Mouse (Mus musculus): ENCODE data around the gene Adamts12. TPM values are rescaled to one million over a fixed set of nuclear protein-coding genes. Genes with fewer than 3 reads are reported as not detected.
A peak's percentile ranks its signal among the peaks of the same experiment; 100 is the strongest.

Adamts12 gene
- polyA plus RNA-seq, 1 experiment from 2014 or later: 4.8 TPM

DNA sequence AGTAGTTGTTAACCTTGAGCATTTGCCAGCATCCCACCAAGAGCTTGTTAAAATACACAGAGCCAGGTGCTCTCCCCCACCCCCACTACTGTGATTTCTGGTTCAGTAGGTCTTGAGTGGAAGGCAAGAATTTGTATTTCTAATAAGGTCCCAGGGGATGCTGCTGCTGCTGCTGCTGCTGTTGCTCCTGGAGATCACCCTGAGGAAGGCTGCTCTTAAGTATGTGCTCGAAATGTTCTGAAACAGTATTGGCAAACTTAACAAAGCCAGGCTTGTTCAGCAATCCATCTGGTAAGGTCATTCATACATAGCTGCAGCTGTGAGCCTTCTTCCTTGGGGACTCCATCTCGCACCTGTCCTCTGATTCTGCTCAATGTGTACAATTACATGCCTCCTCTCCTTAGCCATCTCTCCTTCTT is 115.2 kb downstream of the Adamts12 start:
- Histone ChIP-seq H3K4me1 (peaks cover 36% of the 10 kb centered on the region), H3K9ac (no peak overlapping the region), H3K4me3 (no peak overlapping the region), H3K27ac (0 out of 2 replicates have a peak overlapping the region, but pooled peaks have one; percentile 23), H3K27me3 (no peaks in the 10 kb centered on the region), H3K36me3 (no peaks in the 10 kb centered on the region), H3K9me3 (no peaks in the 10 kb centered on the region), H3K4me2 (replicated peaks) (no peak overlapping the region)
- peak; percentile 93 for ATAC-seq (ENCODE audit: low FRiP score, low read depth)
- WGBS: 23% methylated on average over 2 of the region's 2 CpGs

GRCm38 (mm10) chr15:11186711-11187110 is 122.1 kb downstream of the Adamts12 start:
- H3K36me3 ChIP-seq: no peaks in the 10 kb centered on the region
- H3K4me2 ChIP-seq (replicated peaks): no peak overlapping the region
- no peaks in the 10 kb centered on the region for H3K9me3 ChIP-seq
- H3K4me1 ChIP-seq: no peaks in the 10 kb centered on the region
- H3K27me3 ChIP-seq: no peaks in the 10 kb centered on the region
- no peak overlapping the region for H3K27ac ChIP-seq
- no peak overlapping the region for H3K9ac ChIP-seq
- H3K4me3 ChIP-seq: no peak overlapping the region
- ATAC-seq (ENCODE audit: low FRiP score, low read depth): no peak
- WGBS: 70% methylated on average over 4 of the region's 4 CpGs

GRCm38 (mm10) chr15:11190447-11190846 is 125.9 kb downstream of the Adamts12 start:
- no peak overlapping the region for H3K9ac ChIP-seq
- H3K27me3 ChIP-seq: no peaks in the 10 kb centered on the region
- 90% methylated on average over 4 of the region's 4 CpGs for WGBS
- no peak for ATAC-seq (ENCODE audit: low FRiP score, low read depth)
- no peaks in the 10 kb centered on the region for H3K36me3 ChIP-seq
- H3K4me2 ChIP-seq (replicated peaks): no peak overlapping the region
- no peak overlapping the region for H3K4me3 ChIP-seq
- no peak overlapping the region for H3K27ac ChIP-seq
- no peaks in the 10 kb centered on the region for H3K4me1 ChIP-seq
- H3K9me3 ChIP-seq: no peaks in the 10 kb centered on the region

GRCm38 (mm10) chr15:11192762-11193161 is 128.2 kb downstream of the Adamts12 start:
- no peak overlapping the region for H3K4me3 ChIP-seq
- 80% methylated on average over 2 of the region's 2 CpGs for WGBS
- H3K4me1 ChIP-seq: 0 out of 2 replicates have a peak, but pooled peaks cover 3% of the 10 kb centered on the region
- no peak overlapping the region for H3K4me2 ChIP-seq (replicated peaks)
- ATAC-seq (ENCODE audit: low FRiP score, low read depth): no peak
- no peaks in the 10 kb centered on the region for H3K9me3 ChIP-seq
- H3K9ac ChIP-seq: no peak overlapping the region
- H3K27me3 ChIP-seq: no peaks in the 10 kb centered on the region
- no peak overlapping the region for H3K27ac ChIP-seq
- no peaks in the 10 kb centered on the region for H3K36me3 ChIP-seq

DNA sequence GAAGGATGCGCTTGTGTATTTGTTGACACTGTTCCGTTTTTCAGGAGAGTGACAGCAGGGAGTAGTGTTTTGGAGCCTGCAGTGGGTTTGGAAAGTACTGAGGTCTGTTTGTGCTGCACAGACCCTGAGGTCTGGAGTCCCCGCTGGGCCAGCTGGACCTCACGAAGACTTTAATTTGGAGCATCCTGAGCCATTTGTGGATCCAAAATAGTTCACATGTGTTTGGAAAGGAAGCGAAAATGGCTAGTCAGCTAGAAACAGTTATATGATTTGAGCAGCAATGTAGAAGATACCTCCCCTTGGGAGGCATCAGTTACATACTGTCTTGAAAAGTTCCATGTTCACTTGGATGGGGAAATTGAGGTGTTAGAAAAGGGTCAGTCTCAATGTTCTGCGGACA is 132.5 kb downstream of the Adamts12 start:
- Histone ChIP-seq H3K9ac (no peak overlapping the region), H3K4me3 (no peak overlapping the region), H3K27ac (no peak overlapping the region), H3K36me3 (no peaks in the 10 kb centered on the region), H3K27me3 (no peaks in the 10 kb centered on the region), H3K9me3 (no peaks in the 10 kb centered on the region), H3K4me1 (0 out of 2 replicates have a peak, but pooled peaks cover 3% of the 10 kb centered on the region), H3K4me2 (replicated peaks) (no peak overlapping the region)
- ATAC-seq (ENCODE audit: low FRiP score, low read depth): no peak
- WGBS: 66% methylated on average over 6 of the region's 6 CpGs

GRCm38 (mm10) chr15:11198246-11198795 is 133.7 kb downstream of the Adamts12 start:
- Histone ChIP-seq H3K27ac (no peak overlapping the region), H3K36me3 (no peaks in the 10 kb centered on the region), H3K4me1 (0 out of 2 replicates have a peak, but pooled peaks cover 3% of the 10 kb centered on the region), H3K4me2 (replicated peaks) (no peak overlapping the region), H3K27me3 (no peaks in the 10 kb centered on the region), H3K9ac (no peak overlapping the region), H3K9me3 (no peaks in the 10 kb centered on the region), H3K4me3 (no peak overlapping the region)
- no peak for ATAC-seq (ENCODE audit: low FRiP score, low read depth)
- 84% methylated on average over 7 of the region's 7 CpGs for WGBS

GRCm38 (mm10) chr15:11203084-11203483 is 138.5 kb downstream of the Adamts12 start:
- Histone ChIP-seq H3K4me2 (replicated peaks) (no peak overlapping the region), H3K36me3 (no peaks in the 10 kb centered on the region), H3K9ac (no peak overlapping the region), H3K4me1 (no peaks in the 10 kb centered on the region), H3K27ac (no peak overlapping the region; the same call in 1 of the 2 replicates), H3K9me3 (no peaks in the 10 kb centered on the region), H3K27me3 (no peaks in the 10 kb centered on the region), H3K4me3 (no peak overlapping the region)
- WGBS: 68% methylated on average over 6 of the region's 6 CpGs
- no peak for ATAC-seq (ENCODE audit: low FRiP score, low read depth)

- H3K27me3 ChIP-seq: no peaks in the 10 kb centered on the region
- no peak overlapping the region for H3K9ac ChIP-seq
- no peak for ATAC-seq (ENCODE audit: low FRiP score, low read depth)
Measured at GRCm38 (mm10) chr15:11204934-11205333, 140.3 kb downstream of the Adamts12 start.

DNA sequence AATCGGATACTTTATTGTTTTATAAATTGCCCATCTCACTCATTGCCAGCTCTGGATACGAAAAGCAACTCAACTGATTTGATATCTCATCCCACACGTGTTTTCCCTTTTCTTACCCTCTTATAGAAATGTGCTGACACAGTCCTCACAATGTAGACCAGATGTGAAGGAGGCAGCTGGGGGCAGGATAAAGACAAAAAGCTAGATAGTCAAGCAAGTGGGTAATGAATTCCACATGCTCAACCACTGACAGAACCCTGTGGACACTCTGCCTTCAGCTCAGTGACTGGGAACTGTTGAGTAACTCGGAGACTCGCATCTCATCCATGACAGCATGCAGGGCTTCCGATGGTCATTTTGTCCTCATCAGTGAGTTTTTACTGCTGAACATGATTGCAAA is 146.4 kb downstream of the Adamts12 start:
- H3K4me1 ChIP-seq: peaks cover 14% of the 10 kb centered on the region
- no peak overlapping the region for H3K4me3 ChIP-seq
- H3K4me2 ChIP-seq (replicated peaks): no peak overlapping the region
- H3K27me3 ChIP-seq: no peaks in the 10 kb centered on the region
- H3K36me3 ChIP-seq: no peaks in the 10 kb centered on the region
- WGBS: 36% methylated on average over 6 of the region's 6 CpGs
- H3K27ac ChIP-seq: no peak overlapping the region
- no peak overlapping the region for H3K9ac ChIP-seq
- peak; percentile 92 for ATAC-seq (ENCODE audit: low FRiP score, low read depth)
- no peaks in the 10 kb centered on the region for H3K9me3 ChIP-seq

More at GRCm38 (mm10) chr15:11204934-11205333, 140.3 kb downstream of the Adamts12 start:
- Histone ChIP-seq H3K4me1 (no peaks in the 10 kb centered on the region), H3K9me3 (no peaks in the 10 kb centered on the region), H3K27ac (no peak overlapping the region), H3K4me3 (no peak overlapping the region), H3K4me2 (replicated peaks) (no peak overlapping the region), H3K36me3 (no peaks in the 10 kb centered on the region)
- 70% methylated on average over 3 of the region's 3 CpGs for WGBS

DNA sequence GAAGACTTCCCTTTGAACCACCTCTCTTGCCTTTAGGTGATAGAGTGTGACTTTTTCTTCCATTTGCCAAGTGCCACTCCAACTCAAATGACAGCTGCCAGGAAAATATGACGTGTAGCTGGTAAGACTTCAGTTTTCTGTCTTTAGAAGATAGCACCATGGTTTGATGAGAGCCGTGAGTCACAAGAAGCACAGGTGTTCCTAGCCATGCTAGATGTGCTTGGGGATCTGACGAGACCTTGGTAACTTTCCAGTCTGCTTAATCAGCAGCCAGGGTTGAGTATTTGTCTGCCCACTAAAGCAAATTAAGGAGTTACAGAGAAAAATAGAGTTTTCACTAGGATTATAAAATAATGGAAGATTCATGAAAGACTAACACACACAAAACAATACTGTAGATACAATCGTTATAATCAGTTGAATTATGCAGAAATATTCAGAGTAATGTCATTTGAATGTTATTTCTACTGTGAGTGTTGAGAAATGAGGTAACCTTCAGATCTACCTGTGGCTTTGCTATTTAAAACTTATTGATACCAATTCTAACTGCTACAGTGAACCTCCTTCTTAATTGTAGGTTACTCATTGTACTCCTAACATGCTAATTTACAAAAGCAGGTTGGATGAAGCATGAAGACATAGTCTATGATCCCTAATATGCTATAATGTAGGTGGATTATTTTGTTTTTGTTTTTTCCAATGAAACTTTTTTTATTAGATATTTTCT is 169.5 kb downstream of the Adamts12 start:
- no peaks in the 10 kb centered on the region; the same call in 1 of the 2 replicates for H3K36me3 ChIP-seq
- H3K27me3 ChIP-seq: no peaks in the 10 kb centered on the region
- 83% methylated on average over 4 of the region's 4 CpGs for WGBS
- no peak for ATAC-seq (ENCODE audit: low FRiP score, low read depth)
- no peak overlapping the region for H3K27ac ChIP-seq
- H3K4me2 ChIP-seq (replicated peaks): no peak overlapping the region
- no peak overlapping the region for H3K9ac ChIP-seq
- H3K9me3 ChIP-seq: no peaks in the 10 kb centered on the region
- no peaks in the 10 kb centered on the region for H3K4me1 ChIP-seq
- no peak overlapping the region for H3K4me3 ChIP-seq

DNA sequence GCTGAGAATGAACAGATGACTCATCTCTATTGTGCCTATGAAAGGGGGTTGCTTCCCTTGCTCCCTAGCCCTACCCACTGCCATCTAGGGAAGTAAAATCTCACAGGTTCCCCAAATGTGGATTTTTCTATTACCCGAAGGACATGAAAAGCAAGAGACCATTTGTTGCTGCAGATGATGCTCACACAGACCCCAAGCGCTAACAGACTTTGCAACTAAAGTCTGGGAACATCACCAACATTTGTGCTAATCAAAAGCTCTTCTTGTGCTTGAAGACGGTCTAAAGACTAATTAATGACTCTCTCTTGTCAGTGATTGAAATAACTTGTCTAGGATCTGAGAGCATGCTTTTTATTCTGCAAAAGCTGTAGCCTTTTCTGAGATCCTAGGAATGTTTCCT is 175.8 kb downstream of the Adamts12 start:
- H3K27ac ChIP-seq: no peak overlapping the region
- no peaks in the 10 kb centered on the region for H3K27me3 ChIP-seq
- no peaks in the 10 kb centered on the region for H3K4me1 ChIP-seq
- H3K36me3 ChIP-seq: no peaks in the 10 kb centered on the region; the same call in 1 of the 2 replicates
- H3K9ac ChIP-seq: no peak overlapping the region
- no peak for ATAC-seq (ENCODE audit: low FRiP score, low read depth)
- no peak overlapping the region for H3K4me3 ChIP-seq
- no peak overlapping the region for H3K4me2 ChIP-seq (replicated peaks)
- 88% methylated on average over 3 of the region's 3 CpGs for WGBS
- no peaks in the 10 kb centered on the region for H3K9me3 ChIP-seq

- Histone ChIP-seq H3K9ac (no peak overlapping the region), H3K4me2 (replicated peaks) (no peak overlapping the region), H3K4me1 (no peaks in the 10 kb centered on the region), H3K4me3 (no peak overlapping the region), H3K9me3 (no peaks in the 10 kb centered on the region), H3K27me3 (no peaks in the 10 kb centered on the region), H3K36me3 (no peaks in the 10 kb centered on the region; the same call in 1 of the 2 replicates), H3K27ac (no peak overlapping the region)
- ATAC-seq (ENCODE audit: low FRiP score, low read depth): no peak
- 79% methylated on average over 2 of the region's 2 CpGs for WGBS
Measured at GRCm38 (mm10) chr15:11241288-11241687, 176.7 kb downstream of the Adamts12 start.
